Mouse (Mus musculus) liver, postnatal 0 days (tissue): ENCODE data around the gene Ppp1r3e.

Experiments used
- CTCF ChIP-seq: sonication (generic); IDR thresholded peaks from 2 replicates; pipeline ENCODE4 v1.5.1; 2016; ENCODE audit warnings: antibody characterized with exemption, low read depth
- EP300 ChIP-seq: IDR thresholded peaks from 2 replicates; pipeline ENCODE4 v1.6.1; 2016; ENCODE audit warnings: antibody characterized with exemption, low read depth, mild to moderate bottlenecking

DNA sequence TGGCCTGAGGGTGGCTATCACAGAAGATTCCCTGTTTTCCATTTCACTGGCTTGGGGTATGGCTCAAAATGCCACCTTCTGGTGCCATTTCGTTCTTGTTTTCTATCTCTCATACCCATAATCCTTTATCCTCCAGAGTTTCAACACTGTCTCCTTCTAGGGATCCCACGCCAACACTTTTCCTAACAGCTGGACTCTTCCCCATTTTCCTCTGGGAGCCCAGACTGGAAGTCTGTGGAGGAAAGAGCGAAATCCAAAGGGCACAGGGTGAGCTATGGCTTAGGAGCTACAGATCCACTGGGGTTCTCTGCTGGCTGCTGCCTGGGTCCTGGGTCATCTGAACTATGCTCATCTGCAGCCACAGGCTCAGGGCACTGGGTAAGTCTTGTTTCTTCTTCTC is 3.2 kb downstream of the Ppp1r3e start:
- no peak for TF ChIP-seq EP300
- TF ChIP-seq CTCF = no peak
